Mouse (Mus musculus) limb, embryonic 13.5 days (tissue): ENCODE measurements around the gene Clec16a. TPM values are rescaled to one million over a fixed set of nuclear protein-coding genes. Genes with fewer than 3 reads are reported as not detected.
A peak's percentile ranks its signal among the peaks of the same experiment; 100 is the strongest.

ENCODE experiments used
- ATAC-seq: fragments of 200-750 bp; cut with Nextera tagmentation; 2 replicates; pipeline ENCODE4 v1.8.0; 2017; ENCODE audit warnings: low read depth, moderate number of reproducible peaks, moderate TSS enrichment; ENCODE audit not compliant: low FRiP score
- H3K27ac ChIP-seq: fragments of 300-500 bp; sonication (generic); 2 replicates; pipeline ENCODE4 v1.5.1; 2015; ENCODE audit warnings: inconsistent platforms, mild to moderate bottlenecking, moderate library complexity
- H3K27me3 ChIP-seq: fragments of 300-500 bp; sonication (generic); 2 replicates; pipeline ENCODE4 v1.6.1; 2015; ENCODE audit warnings: mild to moderate bottlenecking, inconsistent platforms
- H3K36me3 ChIP-seq: fragments of 300-500 bp; sonication (generic); 2 replicates; pipeline ENCODE4 v1.6.1; 2015; ENCODE audit warnings: inconsistent platforms, mild to moderate bottlenecking, moderate library complexity
- H3K4me1 ChIP-seq: fragments of 300-500 bp; sonication (generic); 2 replicates; pipeline ENCODE4 v1.6.1; 2015; ENCODE audit warnings: inconsistent platforms
- H3K4me2 ChIP-seq: fragments of 300-500 bp; sonication (generic); replicated peaks from 2 replicates; pipeline ENCODE4 v1.6.1; 2015; ENCODE audit warnings: inconsistent platforms, mild to moderate bottlenecking, moderate library complexity
- H3K4me3 ChIP-seq: fragments of 300-500 bp; sonication (generic); 2 replicates; pipeline ENCODE4 v1.5.1; 2015; ENCODE audit warnings: moderate library complexity, mild to moderate bottlenecking, inconsistent platforms
- H3K9ac ChIP-seq: fragments of 300-500 bp; sonication (generic); 2 replicates; pipeline ENCODE4 v1.6.1; 2015; ENCODE audit warnings: mild to moderate bottlenecking, inconsistent platforms
- H3K9me3 ChIP-seq: fragments of 300-500 bp; sonication (generic); 2 replicates; pipeline ENCODE4 v1.6.1; 2016; ENCODE audit warnings: inconsistent platforms
- WGBS: fragments of 180-500 bp; shearing (Covaris S2); methylation state at CpG from one replicate; pipeline ENCODE4 v1.1.7; 2015; 5-methylcytosine and 5-hydroxymethylcytosine counted together
- polyA plus RNA-seq: library from polyadenylated mRNA; unstranded; fragments of >200 nt; fragmentation: Nextera tagmentation; extraction: Ambion mirVana; gene quantifications from 2 replicates; pipeline ENCODE4 v1.2.1, GENCODE M21; 2015

Gene Clec16a
- polyA plus RNA-seq, 1 experiment from 2014 or later, result 42.1 TPM

DNA sequence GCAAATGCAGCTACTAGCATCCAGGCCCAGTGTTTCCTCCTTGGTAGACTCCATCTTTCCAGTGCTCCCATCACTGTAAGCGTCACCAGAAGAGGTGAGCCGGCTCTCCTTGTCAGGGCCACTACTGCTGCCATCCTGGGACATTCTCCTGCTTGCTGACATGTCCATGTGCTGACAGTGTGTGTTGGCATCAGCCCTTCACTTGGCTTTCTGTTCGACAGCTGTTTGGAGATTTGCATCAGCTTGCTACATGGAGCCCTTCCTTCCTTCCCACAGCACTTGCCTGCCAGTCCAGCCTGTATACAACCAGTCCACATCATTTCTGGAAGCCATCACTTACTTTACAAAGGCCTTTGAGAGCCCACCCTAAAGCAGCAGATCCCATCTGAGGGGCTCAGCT, 193.7 kb downstream of the Clec16a start:
- Histone ChIP-seq H3K36me3 (no peaks in the 10 kb centered on the region), H3K27me3 (no peaks in the 10 kb centered on the region), H3K4me2 (no peak overlapping the region), H3K4me3 (no peak overlapping the region), H3K9me3 (no peaks in the 10 kb centered on the region), H3K4me1 (peaks cover 18% of the 10 kb centered on the region), H3K9ac (no peak overlapping the region), H3K27ac (no peak overlapping the region)
- no peak for ATAC-seq
- 89% methylated on average over 3 of the region's 3 CpGs for WGBS

DNA sequence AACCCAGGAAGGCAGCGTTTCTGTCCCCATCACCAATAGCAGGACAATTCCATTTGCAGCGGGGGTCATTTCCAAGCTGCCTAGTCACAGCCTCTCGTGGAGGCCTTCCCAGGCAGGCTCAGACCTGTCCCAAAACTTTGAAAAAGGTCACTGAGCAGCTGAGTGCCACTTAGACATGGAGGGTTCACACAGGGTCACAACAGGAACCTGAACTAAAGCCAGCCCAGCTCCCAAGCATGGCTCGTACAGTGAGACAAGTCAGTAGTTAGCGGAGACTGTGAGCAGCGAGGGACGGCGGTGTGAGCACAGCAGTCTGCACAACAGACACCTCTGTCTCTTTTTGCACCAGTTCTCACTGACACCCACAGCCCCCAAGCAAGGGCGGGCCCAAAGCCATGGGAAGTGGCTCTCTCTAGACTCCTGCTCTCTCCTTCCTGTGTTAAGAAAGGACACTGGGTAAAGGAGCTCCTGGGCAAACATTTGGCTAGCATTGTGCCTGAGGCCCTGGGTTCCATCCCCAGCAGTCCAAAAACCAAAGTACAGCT, 194.8 kb downstream of the Clec16a start:
- Histone ChIP-seq H3K9me3 (no peaks in the 10 kb centered on the region), H3K27ac (no peak overlapping the region), H3K4me3 (no peak overlapping the region), H3K36me3 (no peaks in the 10 kb centered on the region), H3K9ac (no peak overlapping the region), H3K27me3 (no peaks in the 10 kb centered on the region), H3K4me2 (no peak overlapping the region), H3K4me1 (peaks cover 27% of the 10 kb centered on the region)
- ATAC-seq, result no peak
- 68% methylated on average over 9 of the region's 9 CpGs for WGBS

DNA sequence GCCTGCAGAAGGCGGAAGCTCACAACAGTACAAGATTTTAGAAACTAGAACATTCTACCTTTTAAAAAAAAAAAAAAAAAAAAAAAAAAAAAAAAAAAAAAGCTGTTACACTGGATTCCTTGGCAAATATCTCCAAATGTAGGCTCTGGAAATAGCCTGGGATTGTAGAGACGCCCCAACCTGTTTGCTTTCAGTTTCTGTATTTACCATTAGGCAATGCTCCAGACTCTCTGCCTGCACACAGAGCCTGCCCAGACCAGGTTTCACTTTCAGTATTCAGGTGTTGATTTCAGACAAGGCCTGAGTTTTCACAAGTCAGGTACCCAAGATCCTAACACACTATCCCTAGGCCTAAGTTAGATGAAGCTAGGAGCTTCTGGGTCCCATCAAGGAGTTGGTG, 195.9 kb downstream of the Clec16a start:
- H3K4me3 ChIP-seq, result no peak overlapping the region
- H3K27ac ChIP-seq, result no peak overlapping the region
- H3K36me3 ChIP-seq, result no peaks in the 10 kb centered on the region
- no peak overlapping the region for H3K4me2 ChIP-seq
- H3K9ac ChIP-seq, result no peak overlapping the region
- no peaks in the 10 kb centered on the region for H3K27me3 ChIP-seq
- ATAC-seq, result no peak
- 71% methylated on average over 2 of the region's 2 CpGs for WGBS
- H3K9me3 ChIP-seq, result no peaks in the 10 kb centered on the region
- H3K4me1 ChIP-seq, result peaks cover 33% of the 10 kb centered on the region

DNA sequence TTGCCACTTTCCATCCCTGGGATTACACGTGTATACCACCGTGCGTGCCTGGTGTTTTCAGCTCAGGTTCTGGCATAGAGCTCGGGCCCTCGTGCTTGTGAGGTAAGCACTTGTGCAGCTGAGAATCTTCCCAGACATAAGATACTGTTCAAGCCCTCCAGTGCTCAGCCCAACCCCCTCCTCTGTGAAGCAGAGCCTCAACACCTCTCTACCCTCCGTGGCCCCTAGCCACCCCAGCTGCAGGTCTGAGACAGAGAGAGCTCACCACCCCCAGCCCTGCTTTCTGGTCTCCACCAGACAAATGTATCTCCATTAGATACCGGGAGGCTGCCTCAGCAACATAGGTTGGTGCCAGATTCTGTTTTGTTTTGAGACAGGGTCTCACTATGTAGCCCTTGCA, 204.1 kb downstream of the Clec16a start:
- Histone ChIP-seq H3K36me3 (no peaks in the 10 kb centered on the region), H3K9me3 (no peaks in the 10 kb centered on the region), H3K27me3 (no peaks in the 10 kb centered on the region), H3K4me3 (no peak overlapping the region), H3K4me1 (peaks cover 31% of the 10 kb centered on the region), H3K4me2 (no peak overlapping the region), H3K27ac (no peak overlapping the region), H3K9ac (no peak overlapping the region)
- WGBS, result 59% methylated on average over 7 of the region's 7 CpGs
- ATAC-seq, result 0 out of 2 replicates have a peak, but pooled peaks have one; percentile 13

DNA sequence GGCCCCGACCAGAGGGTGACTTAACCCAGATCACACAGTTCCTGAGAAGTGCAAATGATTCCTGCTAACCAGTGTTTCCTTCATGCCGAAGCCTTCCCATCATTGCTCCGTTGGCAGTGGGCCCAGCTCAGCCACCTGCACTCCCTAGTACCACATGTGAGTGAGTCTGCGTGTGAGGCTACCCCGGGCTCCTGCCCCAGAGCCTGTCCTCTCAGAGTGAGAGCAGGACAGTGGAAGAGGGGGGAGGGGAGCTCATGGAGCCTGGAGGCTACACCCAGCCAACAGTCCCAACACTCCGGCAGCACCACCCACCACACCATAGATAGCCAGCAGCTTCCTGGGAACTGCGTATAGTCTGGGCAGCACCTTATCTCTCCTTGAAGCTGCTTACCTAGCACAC, 204.7 kb downstream of the Clec16a start:
- Histone ChIP-seq H3K36me3 (no peaks in the 10 kb centered on the region), H3K4me1 (peaks cover 25% of the 10 kb centered on the region), H3K27ac (no peak overlapping the region), H3K9ac (no peak overlapping the region), H3K4me3 (no peak overlapping the region), H3K9me3 (no peaks in the 10 kb centered on the region), H3K4me2 (no peak overlapping the region), H3K27me3 (no peaks in the 10 kb centered on the region)
- ATAC-seq, result peak; percentile 73
- WGBS, result 38% methylated on average over 7 of the region's 7 CpGs

DNA sequence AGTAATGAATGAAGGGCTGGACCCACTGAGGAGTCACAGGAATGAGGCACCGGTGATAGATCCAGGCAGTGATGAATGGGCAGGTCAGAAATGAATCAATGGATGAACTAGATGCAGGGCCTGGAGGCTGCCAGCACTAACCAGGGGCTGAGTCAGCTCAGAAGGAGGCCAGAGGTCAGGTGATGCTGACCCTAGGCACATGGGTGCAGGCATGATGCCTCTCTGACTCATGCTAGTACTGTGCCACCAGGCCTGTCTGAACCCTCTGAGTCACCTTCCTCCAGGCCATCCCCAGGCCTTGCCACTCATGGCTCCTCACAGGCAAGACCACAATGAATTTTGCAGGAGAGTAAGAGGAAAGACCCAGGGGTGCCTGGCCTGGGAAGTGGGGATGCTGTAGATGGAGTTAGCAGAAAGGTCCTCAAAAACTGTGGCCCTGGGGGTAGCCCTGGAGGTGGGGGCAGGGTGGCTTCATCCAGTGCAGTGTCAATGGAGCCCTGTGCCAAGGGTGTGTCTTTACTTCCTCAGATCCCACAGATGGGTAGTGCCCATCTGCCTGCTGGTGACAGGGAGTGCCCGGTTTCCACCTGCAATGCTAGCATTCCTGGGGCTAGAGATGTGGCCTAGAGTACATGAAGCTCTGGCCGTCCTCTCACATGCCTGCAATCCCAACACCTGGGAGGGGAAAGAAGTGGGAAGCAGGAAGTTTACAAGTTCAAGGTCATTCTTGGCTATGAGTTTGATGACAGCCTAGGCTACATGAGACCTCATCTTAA, 209.6 kb downstream of the Clec16a start:
- no peak overlapping the region for H3K9ac ChIP-seq
- no peak overlapping the region for H3K4me3 ChIP-seq
- no peak overlapping the region for H3K4me2 ChIP-seq
- no peaks in the 10 kb centered on the region for H3K9me3 ChIP-seq
- no peak overlapping the region for H3K27ac ChIP-seq
- ATAC-seq, result no peak
- 89% methylated on average over 3 of the region's 3 CpGs for WGBS
- H3K27me3 ChIP-seq, result no peaks in the 10 kb centered on the region
- H3K4me1 ChIP-seq, result peaks cover 9% of the 10 kb centered on the region
- H3K36me3 ChIP-seq, result no peaks in the 10 kb centered on the region

DNA sequence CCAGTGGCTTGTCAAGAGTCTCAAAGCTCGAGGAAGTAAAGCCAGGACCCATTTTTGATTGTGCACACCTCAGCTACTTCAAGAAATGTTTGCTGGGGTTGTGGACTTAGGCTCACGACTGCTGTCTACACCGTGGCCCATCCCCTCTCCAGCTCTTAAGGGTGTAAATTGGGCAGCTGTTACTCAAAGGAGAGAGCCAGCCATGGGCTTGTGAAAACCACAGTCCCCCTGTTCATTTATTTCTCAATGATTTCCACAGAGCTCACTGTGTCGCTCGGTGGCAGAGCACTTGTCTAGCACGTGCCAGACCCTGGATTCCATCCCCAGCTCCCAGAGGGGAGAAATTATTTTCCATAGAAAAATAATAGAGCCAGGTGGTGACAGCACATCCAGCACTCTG, 211.0 kb downstream of the Clec16a start:
- Histone ChIP-seq H3K4me3 (no peak overlapping the region), H3K9me3 (no peaks in the 10 kb centered on the region), H3K4me2 (no peak overlapping the region), H3K27ac (no peak overlapping the region), H3K4me1 (no peaks in the 10 kb centered on the region), H3K27me3 (no peaks in the 10 kb centered on the region), H3K9ac (no peak overlapping the region), H3K36me3 (no peaks in the 10 kb centered on the region)
- 61% methylated on average over 6 of the region's 6 CpGs for WGBS
- no peak for ATAC-seq

DNA sequence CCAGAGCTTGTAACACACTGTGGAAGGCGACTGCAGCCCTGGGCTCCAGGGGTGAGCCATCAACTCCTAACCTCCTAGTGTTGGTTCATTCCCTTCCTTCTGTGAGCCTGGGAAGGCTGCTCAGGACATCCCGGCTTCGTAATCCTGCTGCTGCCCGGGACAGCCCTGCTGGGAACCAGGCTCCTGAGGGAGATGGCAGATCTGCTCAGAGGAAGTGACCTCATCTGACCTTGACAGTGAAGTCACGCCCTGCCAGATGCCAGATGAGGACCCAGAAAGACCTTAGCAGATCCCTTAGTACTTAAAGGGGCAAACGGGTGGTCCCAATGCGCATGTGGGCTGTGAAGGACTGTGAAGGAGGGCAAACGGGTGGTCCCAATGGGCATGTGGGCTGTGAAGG, 216.0 kb downstream of the Clec16a start:
- H3K4me3 ChIP-seq, result no peak overlapping the region
- H3K4me2 ChIP-seq, result no peak overlapping the region
- no peak overlapping the region for H3K9ac ChIP-seq
- no peaks in the 10 kb centered on the region for H3K9me3 ChIP-seq
- no peak overlapping the region for H3K27ac ChIP-seq
- H3K4me1 ChIP-seq, result no peaks in the 10 kb centered on the region
- no peaks in the 10 kb centered on the region for H3K27me3 ChIP-seq
- H3K36me3 ChIP-seq, result no peaks in the 10 kb centered on the region
- no peak for ATAC-seq
- WGBS, result 56% methylated on average over 8 of the region's 8 CpGs

DNA sequence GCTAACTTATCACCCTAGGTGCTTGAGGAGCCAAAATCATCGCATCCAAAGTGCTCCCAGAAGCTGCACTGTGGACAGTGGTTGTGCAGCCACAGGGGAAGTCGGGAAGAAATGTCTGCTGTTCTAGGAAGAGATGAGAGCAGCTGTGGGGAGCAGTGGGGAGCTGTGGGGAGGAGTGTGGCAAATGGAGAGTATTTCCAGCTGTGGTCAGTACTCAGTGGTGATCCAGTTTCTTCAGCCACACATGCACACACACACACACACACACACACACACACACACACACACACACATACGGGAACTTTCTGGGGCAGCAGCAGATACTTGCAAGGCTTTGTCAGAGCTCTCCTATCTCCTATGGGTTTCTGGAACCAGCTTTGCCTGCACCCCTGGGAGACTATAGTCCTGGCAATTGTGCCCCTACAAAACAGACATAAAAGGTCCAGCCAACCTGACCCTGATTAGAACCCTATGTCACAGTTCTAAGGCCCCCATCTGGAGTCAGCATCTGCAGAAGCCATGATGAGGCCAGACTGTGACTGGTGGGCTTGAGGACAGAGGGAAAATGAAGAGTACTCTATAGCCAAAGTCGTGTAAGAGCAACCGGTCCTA, 217.5 kb downstream of the Clec16a start:
- Histone ChIP-seq H3K4me3 (no peak overlapping the region), H3K27me3 (no peaks in the 10 kb centered on the region), H3K27ac (no peak overlapping the region), H3K36me3 (no peaks in the 10 kb centered on the region), H3K9ac (no peak overlapping the region), H3K9me3 (no peaks in the 10 kb centered on the region), H3K4me1 (no peaks in the 10 kb centered on the region), H3K4me2 (no peak overlapping the region)
- ATAC-seq, result no peak
- 69% methylated on average over 5 of the region's 5 CpGs for WGBS

DNA sequence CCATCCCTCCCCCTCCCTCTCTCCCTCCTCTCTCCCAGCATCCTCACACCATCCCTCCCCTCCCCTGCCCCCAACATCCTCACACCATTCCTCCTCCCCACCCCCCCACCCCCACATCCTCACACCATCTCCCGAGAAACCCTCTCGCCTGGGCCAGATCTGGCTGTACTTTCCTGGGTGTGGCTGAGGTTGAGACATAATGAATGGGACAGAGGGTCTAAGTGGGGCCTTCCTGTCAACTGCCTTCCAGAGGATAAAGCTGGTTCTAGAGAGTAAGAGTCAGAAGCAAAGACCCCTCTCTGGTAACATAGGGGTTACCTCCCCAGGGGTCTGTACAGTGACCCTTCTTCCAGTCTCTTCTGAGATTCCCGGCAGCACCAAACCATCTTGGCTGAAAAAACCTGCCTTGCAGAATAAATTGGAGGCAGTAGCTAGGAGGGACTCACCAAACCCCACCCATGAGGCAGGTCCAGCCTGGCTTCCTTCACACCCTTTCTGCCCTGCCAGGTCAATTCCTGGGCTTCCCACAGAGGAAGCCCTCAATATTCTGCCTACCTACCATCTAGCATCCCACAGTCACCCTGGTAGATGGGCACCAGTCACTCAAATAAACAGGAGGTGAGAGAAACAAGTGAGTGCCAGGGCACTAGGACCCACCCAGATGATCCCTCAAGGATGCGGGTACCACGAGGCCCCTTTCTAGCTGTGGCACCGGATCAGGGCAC, 218.6 kb downstream of the Clec16a start:
- H3K27ac ChIP-seq, result no peak overlapping the region
- no peaks in the 10 kb centered on the region for H3K27me3 ChIP-seq
- no peak for ATAC-seq
- no peaks in the 10 kb centered on the region for H3K9me3 ChIP-seq
- 61% methylated on average over 6 of the region's 6 CpGs for WGBS
- H3K4me2 ChIP-seq, result no peak overlapping the region
- H3K4me1 ChIP-seq, result peaks cover 2% of the 10 kb centered on the region; the same call in 1 of the 2 replicates
- H3K36me3 ChIP-seq, result no peaks in the 10 kb centered on the region
- H3K9ac ChIP-seq, result no peak overlapping the region
- no peak overlapping the region for H3K4me3 ChIP-seq

DNA sequence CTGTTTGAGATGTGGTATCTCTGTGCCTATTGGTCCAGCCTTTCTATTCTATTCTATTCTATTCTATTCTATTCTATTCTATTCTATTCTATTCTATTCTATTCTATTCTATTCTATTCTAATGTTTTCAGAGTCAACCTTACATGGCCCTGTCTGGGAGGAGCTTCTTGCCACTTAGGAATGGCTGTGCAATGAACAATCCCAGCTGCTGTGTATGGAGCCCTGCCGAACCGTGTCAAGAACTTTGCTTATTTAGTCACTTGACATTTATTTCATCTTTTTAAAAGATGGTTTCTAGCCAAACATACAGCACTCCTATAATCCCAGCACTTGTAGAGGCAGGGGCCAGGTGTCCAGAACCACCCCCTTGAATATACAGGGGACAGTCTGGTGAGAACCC, 219.2 kb downstream of the Clec16a start:
- no peaks in the 10 kb centered on the region for H3K27me3 ChIP-seq
- no peak for ATAC-seq
- H3K4me2 ChIP-seq, result no peak overlapping the region
- no peak overlapping the region for H3K9ac ChIP-seq
- H3K27ac ChIP-seq, result no peak overlapping the region
- no peak overlapping the region for H3K4me3 ChIP-seq
- H3K4me1 ChIP-seq, result peaks cover 7% of the 10 kb centered on the region; the same call in 1 of the 2 replicates
- no peaks in the 10 kb centered on the region for H3K9me3 ChIP-seq
- WGBS, result 72% methylated on average over 2 of the region's 2 CpGs
- H3K36me3 ChIP-seq, result no peaks in the 10 kb centered on the region

DNA sequence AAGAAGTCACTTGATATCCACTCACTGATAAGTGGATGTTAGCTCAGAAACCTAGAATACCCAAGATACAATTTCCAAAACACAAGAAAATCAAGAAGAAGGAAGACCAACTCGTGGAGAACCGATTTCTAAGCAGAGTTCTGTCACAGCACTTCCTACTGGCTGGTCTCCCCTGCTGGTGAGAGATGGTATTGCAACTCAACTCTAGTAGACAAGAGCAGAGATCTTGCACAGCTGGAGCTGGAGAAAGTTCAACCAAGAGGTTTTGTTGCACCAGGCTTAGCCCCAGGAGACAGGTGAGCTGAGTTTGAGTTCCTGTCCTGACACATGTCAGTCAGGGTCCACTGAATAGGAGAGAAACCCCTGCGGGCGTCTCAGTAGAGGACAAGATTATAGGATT, 222.0 kb downstream of the Clec16a start:
- no peaks in the 10 kb centered on the region for H3K36me3 ChIP-seq
- H3K4me1 ChIP-seq, result peaks cover 27% of the 10 kb centered on the region
- WGBS, result 56% methylated on average over 4 of the region's 4 CpGs
- no peak for ATAC-seq
- H3K9ac ChIP-seq, result no peak overlapping the region
- no peaks in the 10 kb centered on the region for H3K9me3 ChIP-seq
- H3K27me3 ChIP-seq, result no peaks in the 10 kb centered on the region
- H3K4me3 ChIP-seq, result no peak overlapping the region
- no peak overlapping the region for H3K27ac ChIP-seq
- H3K4me2 ChIP-seq, result no peak overlapping the region
